Mouse (Mus musculus): ENCODE results near the gene Pde4d. TPM values are rescaled to one million over a fixed set of nuclear protein-coding genes. Genes with fewer than 3 reads are reported as not detected.

The Pde4d gene
- total and polyA plus RNA-seq, 3 experiments: 18.5 to 18.8 TPM; not detected in 1

GRCm38 (mm10) chr13:109268253-109268652, 818.5 kb downstream of the Pde4d start:
- Histone ChIP-seq H3K79me2 (ENCODE audit: control insufficient read depth, insufficient read depth, low read length, poor library complexity) (no peaks in the 10 kb centered on the region), H3K36me3 (ENCODE audit: control insufficient read depth in 1 of 2, insufficient read depth in 2 of 2, low read length in 2 of 2) (no peaks in the 10 kb centered on the region), H3K9ac (ENCODE audit: control insufficient read depth, low read depth, low read length, poor library complexity, severe bottlenecking) (no peak overlapping the region), H3K27ac (ENCODE audit: control insufficient read depth, low read depth, low read length) (no peak overlapping the region), H3K4me1 (ENCODE audit: control insufficient read depth in 1 of 2, insufficient read depth in 2 of 2, low read length in 2 of 2) (no peaks in the 10 kb centered on the region), H3K27me3 (ENCODE audit: control insufficient read depth in 1 of 2, insufficient read depth in 2 of 2, low read length in 2 of 2) (no peaks in the 10 kb centered on the region; a peak in 1 of 4 replicates), H3K9me3 (replicated peaks; ENCODE audit: insufficient read depth, low read length) (no peaks in the 10 kb centered on the region), H3K4me3 (ENCODE audit: control insufficient read depth in 1 of 2, insufficient read depth in 1 of 2, low read depth in 2 of 2, low read length in 2 of 2) (no peak overlapping the region)
- DNase-seq (ENCODE audit: low read depth, low spot score): no peak
- no peak for TF ChIP-seq EP300 (IDR thresholded peaks at IDR 0.05; ENCODE audit: low read depth in 1 of 2, low read length in 2 of 2)

GRCm38 (mm10) chr13:109268659-109269322, 819.0 kb downstream of the Pde4d start:
- H3K27ac ChIP-seq (ENCODE audit: control insufficient read depth, low read depth, low read length): no peak overlapping the region

GRCm38 (mm10) chr13:109274869-109275268, 825.1 kb downstream of the Pde4d start:
- Histone ChIP-seq H3K9me3 (replicated peaks; ENCODE audit: insufficient read depth, low read length) (no peaks in the 10 kb centered on the region), H3K36me3 (ENCODE audit: control insufficient read depth in 1 of 2, insufficient read depth in 2 of 2, low read length in 2 of 2) (no peaks in the 10 kb centered on the region), H3K4me3 (ENCODE audit: control insufficient read depth in 1 of 2, insufficient read depth in 1 of 2, low read depth in 2 of 2, low read length in 2 of 2) (no peak overlapping the region), H3K27ac (ENCODE audit: control insufficient read depth, low read depth, low read length) (no peak overlapping the region), H3K9ac (ENCODE audit: control insufficient read depth, low read depth, low read length, poor library complexity, severe bottlenecking) (no peak overlapping the region), H3K27me3 (ENCODE audit: control insufficient read depth in 1 of 2, insufficient read depth in 2 of 2, low read length in 2 of 2) (peaks cover 0 to 2% of the 10 kb centered on the region in 2 experiments; a peak in 2 of 4 replicates), H3K4me1 (ENCODE audit: control insufficient read depth in 1 of 2, insufficient read depth in 2 of 2, low read length in 2 of 2) (no peaks in the 10 kb centered on the region), H3K79me2 (ENCODE audit: control insufficient read depth, insufficient read depth, low read length, poor library complexity) (no peaks in the 10 kb centered on the region)
- DNase-seq (ENCODE audit: low read depth, low spot score): no peak
- TF ChIP-seq BHLHE40 (IDR thresholded peaks at IDR 0.05; ENCODE audit: borderline replicate concordance, low read depth, low read length): no peak
- no peak for TF ChIP-seq KAT2A (conservative IDR thresholded peaks at IDR 0.05; ENCODE audit: low read depth, low read length)
- TF ChIP-seq MAX (IDR thresholded peaks at IDR 0.05; ENCODE audit: low read length): no peak
- TF ChIP-seq SMC3 (IDR thresholded peaks at IDR 0.05; ENCODE audit: low read depth, low read length): no peak
- no peak for TF ChIP-seq NELFE (IDR thresholded peaks at IDR 0.05; ENCODE audit: low read depth, low read length)
- no peak for TF ChIP-seq MAZ (IDR thresholded peaks at IDR 0.05; ENCODE audit: low read depth, low read length)
- TF ChIP-seq TAL1 (IDR thresholded peaks at IDR 0.05; ENCODE audit: low read length): no peak

More at GRCm38 (mm10) chr13:109268659-109269322, 819.0 kb downstream of the Pde4d start:
- Histone ChIP-seq H3K4me3 (ENCODE audit: control insufficient read depth in 1 of 2, insufficient read depth in 1 of 2, low read depth in 2 of 2, low read length in 2 of 2) (no peak overlapping the region), H3K36me3 (ENCODE audit: control insufficient read depth in 1 of 2, insufficient read depth in 2 of 2, low read length in 2 of 2) (no peaks in the 10 kb centered on the region), H3K27me3 (ENCODE audit: control insufficient read depth in 1 of 2, insufficient read depth in 2 of 2, low read length in 2 of 2) (no peaks in the 10 kb centered on the region; a peak in 1 of 4 replicates), H3K9me3 (replicated peaks; ENCODE audit: insufficient read depth, low read length) (no peaks in the 10 kb centered on the region), H3K9ac (ENCODE audit: control insufficient read depth, low read depth, low read length, poor library complexity, severe bottlenecking) (no peak overlapping the region), H3K4me1 (ENCODE audit: control insufficient read depth in 1 of 2, insufficient read depth in 2 of 2, low read length in 2 of 2) (no peaks in the 10 kb centered on the region), H3K79me2 (ENCODE audit: control insufficient read depth, insufficient read depth, low read length, poor library complexity) (no peaks in the 10 kb centered on the region)
- no peak for TF ChIP-seq ZNF384 (IDR thresholded peaks at IDR 0.05; ENCODE audit: low read depth, low read length)
- no peak for TF ChIP-seq ZKSCAN1 (IDR thresholded peaks at IDR 0.05; ENCODE audit: low read depth, low read length)
- TF ChIP-seq CHD2 (IDR thresholded peaks at IDR 0.05; ENCODE audit: low read length): no peak
- no peak for TF ChIP-seq HCFC1 (IDR thresholded peaks at IDR 0.05; ENCODE audit: low read depth, low read length)
- DNase-seq (ENCODE audit: low read depth, low spot score): no peak

All from MEL (cell line).